ENCODE assay signal across 13 mouse cellular contexts in genomic region chr2:34014868-34015639, GRCm38 (mm10).
A peak's percentile ranks its signal among the peaks of the same experiment; 100 is the strongest.
DNase-seq lines count a peak whose midpoint lies in the region; ATAC-seq and TF ChIP-seq lines count a peak whose summit lies in the region.
"Had no signal": no experiment of that assay in that cellular context is flagged by ENCODE, and none has a peak within 500 bp of the region (broad histone marks: within the 10 kb centered on the region; RNA-seq: fewer than 3 reads in every experiment).

No protein-coding gene starts in this region.

- no peak overlapping the region for H3K9ac ChIP-seq in hindbrain, embryonic 13.5 days
- H3K9ac ChIP-seq in hindbrain, embryonic 11.5 days (ENCODE audit: low read depth, low read length), result no peak overlapping the region
- H3K9ac ChIP-seq in midbrain, embryonic 11.5 days (ENCODE audit: low read length), result no peak overlapping the region
- no peak overlapping the region for H3K9ac ChIP-seq in limb, embryonic 15.5 days
- H3K9ac ChIP-seq: heart, embryonic 15.5 days had no signal

- no peak for TF ChIP-seq CTCF in gastrocnemius, adult 2 months (IDR thresholded peaks at IDR 0.05)
- TF ChIP-seq CTCF in cerebellum, adult 2 months (IDR thresholded peaks at IDR 0.05; ENCODE audit: borderline replicate concordance, insufficient read depth, low read depth, low read length), result no peak

- 73% methylated on average over 8 of the region's 8 CpGs for WGBS in hindbrain, embryonic 13.5 days
- 73% methylated on average over 8 of the region's 8 CpGs for WGBS in hindbrain, embryonic 11.5 days
- WGBS in midbrain, embryonic 10.5 days, result 73% methylated on average over 8 of the region's 8 CpGs
- WGBS in midbrain, embryonic 11.5 days, result 54% methylated on average over 8 of the region's 8 CpGs
- whole genome bisulfite sequencing in limb, embryonic 15.5 days, result 53% methylated on average over 8 of the region's 8 CpGs
- 87% methylated on average over 8 of the region's 8 CpGs for WGBS in cerebellum, adult 2 months

- intact Hi-C loops in gastrocnemius, adult 2 months (cut with DNase I), result no loop called here

- no peak for TF ChIP-seq POLR2A in cerebellum, adult 2 months (IDR thresholded peaks at IDR 0.05; ENCODE audit: borderline replicate concordance, insufficient read depth, low read length)

- H3K9me3 ChIP-seq in hindbrain, embryonic 13.5 days, result no peaks in the 10 kb centered on the region
- H3K9me3 ChIP-seq in hindbrain, embryonic 11.5 days (ENCODE audit: control insufficient read depth, low read length), result no peaks in the 10 kb centered on the region
- H3K9me3 ChIP-seq in midbrain, embryonic 10.5 days (replicated peaks), result no peaks in the 10 kb centered on the region
- H3K9me3 ChIP-seq in midbrain, embryonic 11.5 days (ENCODE audit: control insufficient read depth, low read length), result no peaks in the 10 kb centered on the region
- H3K9me3 ChIP-seq in limb, embryonic 15.5 days, result no peaks in the 10 kb centered on the region
- H3K9me3 ChIP-seq: G1E; heart, embryonic 15.5 days had no signal

- no peaks in the 10 kb centered on the region for H3K27me3 ChIP-seq in hindbrain, embryonic 13.5 days
- no peaks in the 10 kb centered on the region for H3K27me3 ChIP-seq in hindbrain, embryonic 11.5 days (ENCODE audit: control insufficient read depth, insufficient read depth, low read length)
- no peaks in the 10 kb centered on the region for H3K27me3 ChIP-seq in midbrain, embryonic 10.5 days (ENCODE audit: low read depth, poor library complexity, severe bottlenecking)
- no peaks in the 10 kb centered on the region for H3K27me3 ChIP-seq in midbrain, embryonic 11.5 days (ENCODE audit: control insufficient read depth, insufficient read depth, low read length)
- H3K27me3 ChIP-seq in limb, embryonic 15.5 days, result no peaks in the 10 kb centered on the region
- no peaks in the 10 kb centered on the region for H3K27me3 ChIP-seq in cerebellum, adult 2 months (ENCODE audit: control insufficient read depth, insufficient read depth, low read length)
- H3K27me3 ChIP-seq: heart, embryonic 15.5 days had no signal

- H3K4me2 ChIP-seq in hindbrain, embryonic 13.5 days, result no peak overlapping the region
- no peak overlapping the region for H3K4me2 ChIP-seq in hindbrain, embryonic 11.5 days (replicated peaks; ENCODE audit: low read depth, low read length)
- H3K4me2 ChIP-seq in midbrain, embryonic 11.5 days, result no peak overlapping the region
- no peak overlapping the region for H3K4me2 ChIP-seq in limb, embryonic 15.5 days
- H3K4me2 ChIP-seq: heart, embryonic 15.5 days had no signal

- H3K36me3 ChIP-seq in hindbrain, embryonic 13.5 days, result no peaks in the 10 kb centered on the region
- H3K36me3 ChIP-seq in hindbrain, embryonic 11.5 days (ENCODE audit: control insufficient read depth, insufficient read depth, low read length), result no peaks in the 10 kb centered on the region
- no peaks in the 10 kb centered on the region for H3K36me3 ChIP-seq in midbrain, embryonic 10.5 days
- H3K36me3 ChIP-seq in midbrain, embryonic 11.5 days (ENCODE audit: control insufficient read depth, insufficient read depth, low read length), result no peaks in the 10 kb centered on the region
- H3K36me3 ChIP-seq in limb, embryonic 15.5 days, result no peaks in the 10 kb centered on the region
- H3K36me3 ChIP-seq: G1E; heart, embryonic 15.5 days had no signal

- H3K4me1 ChIP-seq in hindbrain, embryonic 13.5 days (replicated peaks), result peaks cover 21% of the 10 kb centered on the region
- H3K4me1 ChIP-seq in hindbrain, embryonic 11.5 days (replicated peaks; ENCODE audit: control insufficient read depth, insufficient read depth, low read length), result peaks cover 5% of the 10 kb centered on the region
- peaks cover 27% of the 10 kb centered on the region for H3K4me1 ChIP-seq in midbrain, embryonic 10.5 days
- H3K4me1 ChIP-seq in midbrain, embryonic 11.5 days (ENCODE audit: control insufficient read depth, insufficient read depth, low read length), result peaks cover 15% of the 10 kb centered on the region
- H3K4me1 ChIP-seq in limb, embryonic 15.5 days, result peaks cover 10% of the 10 kb centered on the region
- no peaks in the 10 kb centered on the region for H3K4me1 ChIP-seq in cerebellum, adult 2 months (ENCODE audit: control insufficient read depth, insufficient read depth, low read length)
- H3K4me1 ChIP-seq: heart, embryonic 15.5 days had no signal

- no peak overlapping the region for H3K4me3 ChIP-seq in hindbrain, embryonic 13.5 days
- no peak overlapping the region for H3K4me3 ChIP-seq in hindbrain, embryonic 11.5 days (ENCODE audit: low read depth, low read length)
- H3K4me3 ChIP-seq in midbrain, embryonic 10.5 days, result no peak overlapping the region
- H3K4me3 ChIP-seq in midbrain, embryonic 11.5 days (ENCODE audit: low read depth, low read length), result no peak overlapping the region
- H3K4me3 ChIP-seq in limb, embryonic 15.5 days, result no peak overlapping the region
- H3K4me3 ChIP-seq in gastrocnemius, adult 2 months, result no peak overlapping the region
- H3K4me3 ChIP-seq in cerebellum, adult 2 months (replicated peaks; ENCODE audit: insufficient read depth, low read depth, low read length), result no peak overlapping the region
- H3K4me3 ChIP-seq: heart, embryonic 15.5 days; myocyte had no signal

- DNase-seq in hindbrain, embryonic 11.5 days (ENCODE audit: low spot score), result no peak
- DNase-seq in midbrain, embryonic 10.5 days (ENCODE audit: low spot score), result no peak
- DNase-seq in midbrain, embryonic 11.5 days (ENCODE audit: low spot score, missing footprints), result no peak
- DNase-seq in gastrocnemius, adult 2 months, result no peak
- DNase-seq in cerebellum, adult 2 months, result no peak
- DNase-seq: adrenal gland, postnatal 10 days; cerebellum, postnatal 10 days; kidney, postnatal 14 days had no signal

- H3K27ac ChIP-seq in hindbrain, embryonic 13.5 days, result peak overlapping the region; percentile 88; the same call in 1 of the 2 replicates
- H3K27ac ChIP-seq in hindbrain, embryonic 11.5 days (ENCODE audit: low read depth, low read length), result no peak overlapping the region
- 0 out of 2 replicates have a peak overlapping the region, but pooled peaks have one; percentile 49 for H3K27ac ChIP-seq in midbrain, embryonic 10.5 days (replicated peaks)
- no peak overlapping the region for H3K27ac ChIP-seq in midbrain, embryonic 11.5 days (ENCODE audit: low read depth, low read length)
- peak overlapping the region; percentile 38; the same call in 1 of the 2 replicates for H3K27ac ChIP-seq in limb, embryonic 15.5 days
- no peak overlapping the region for H3K27ac ChIP-seq in gastrocnemius, adult 2 months
- no peak overlapping the region for H3K27ac ChIP-seq in cerebellum, adult 2 months (ENCODE audit: insufficient read depth, low read length)
- H3K27ac ChIP-seq: heart, embryonic 15.5 days had no signal

- no peak for ATAC-seq in hindbrain, embryonic 13.5 days (ENCODE audit: low FRiP score)
- ATAC-seq in hindbrain, embryonic 11.5 days (ENCODE audit: low FRiP score), result no peak
- ATAC-seq in midbrain, embryonic 11.5 days (ENCODE audit: low FRiP score), result no peak
- ATAC-seq in limb, embryonic 15.5 days (ENCODE audit: insufficient number of reproducible peaks, low FRiP score, low TSS enrichment, low read depth), result no peak

Comparison
In these comparisons a context has a peak if more than half of its experiments do, and no peak if none do; other contexts are left out.
1. H3K27ac ChIP-seq: peak in hindbrain, embryonic 13.5 days (single experiment), midbrain, embryonic 10.5 days (single experiment) and limb, embryonic 15.5 days (single experiment); none in hindbrain, embryonic 11.5 days (single experiment), midbrain, embryonic 11.5 days (single experiment), gastrocnemius, adult 2 months (single experiment) and cerebellum, adult 2 months (single experiment).